Mouse (Mus musculus) MEL (cell line): ENCODE data around the gene Gm20388. TPM values are rescaled to one million over a fixed set of nuclear protein-coding genes. Genes with fewer than 3 reads are reported as not detected.

Source experiments
- DNase-seq: peaks from one replicate; pipeline ENCODE4 v3.0.0; 2011; ENCODE audit warnings: low read depth, low spot score
- H3K27ac ChIP-seq: 2 replicates; pipeline ENCODE4 v1.5.1; 2012; ENCODE audit warnings: low read depth, mild to moderate bottlenecking, control low read depth, low read length, moderate library complexity; ENCODE audit not compliant: control insufficient read depth
- H3K27me3 ChIP-seq, 2 experiments: fragments of 150-350 bp in 1 of 2; sonication (generic) in 1 of 2; 2 replicates each; pipeline ENCODE4 v1.6.1; 2012; ENCODE audit warnings: low read length in 2 of 2, mild to moderate bottlenecking in 2 of 2, improper control_type of control experiment in 1 of 2, moderate library complexity in 1 of 2; ENCODE audit not compliant: insufficient read depth in 2 of 2, control insufficient read depth in 1 of 2
- H3K36me3 ChIP-seq, 2 experiments: 2 replicates each; pipeline ENCODE4 v1.6.1; 2012 to 2014; ENCODE audit warnings: low read length in 2 of 2, improper control_type of control experiment in 1 of 2, inconsistent platforms in 1 of 2, mild to moderate bottlenecking in 1 of 2; ENCODE audit not compliant: insufficient read depth in 2 of 2, control insufficient read depth in 1 of 2
- H3K4me1 ChIP-seq, 2 experiments: fragments of 150-350 bp in 1 of 2; sonication (generic) in 1 of 2; 2 replicates each; pipeline ENCODE4 v1.6.1; 2012; ENCODE audit warnings: low read length in 2 of 2, improper control_type of control experiment in 1 of 2, mild to moderate bottlenecking in 1 of 2; ENCODE audit not compliant: insufficient read depth in 2 of 2, control insufficient read depth in 1 of 2
- H3K4me3 ChIP-seq, 2 experiments: fragments of 150-350 bp in 1 of 2; sonication (generic) in 1 of 2; 2 replicates each; pipeline ENCODE4 v1.5.1; 2012; ENCODE audit warnings: low read depth in 2 of 2, low read length in 2 of 2, mild to moderate bottlenecking in 2 of 2, moderate library complexity in 2 of 2, control low read depth in 1 of 2, improper control_type of control experiment in 1 of 2; ENCODE audit not compliant: control insufficient read depth in 1 of 2, insufficient read depth in 1 of 2
- H3K79me2 ChIP-seq: 2 replicates; pipeline ENCODE4 v1.6.1; 2012; ENCODE audit warnings: mild to moderate bottlenecking, low read length, moderate library complexity; ENCODE audit not compliant: control insufficient read depth, poor library complexity, insufficient read depth
- H3K9ac ChIP-seq: 2 replicates; pipeline ENCODE4 v1.6.1; 2012; ENCODE audit warnings: low read depth, mild to moderate bottlenecking, control low read depth, low read length, moderate library complexity; ENCODE audit not compliant: control insufficient read depth, poor library complexity, severe bottlenecking
- H3K9me3 ChIP-seq: fragments of 150-350 bp; sonication (generic); replicated peaks from 2 replicates; pipeline ENCODE4 v1.6.1; 2012; ENCODE audit warnings: mild to moderate bottlenecking, low read length, improper control_type of control experiment, moderate library complexity; ENCODE audit not compliant: insufficient read depth
- CHD1 ChIP-seq: IDR thresholded peaks from 2 replicates; pipeline ENCODE4 v1.6.1; 2012; ENCODE audit warnings: low read depth, mild to moderate bottlenecking, inconsistent platforms, low read length, improper control_type of control experiment
- ELF1 ChIP-seq: IDR thresholded peaks from 2 replicates; pipeline ENCODE4 v1.6.1; 2014; ENCODE audit warnings: low read depth, mild to moderate bottlenecking, inconsistent platforms, low read length, improper control_type of control experiment, moderate library complexity
- EP300 ChIP-seq, 2 experiments: IDR thresholded peaks; 2 replicates each; pipeline ENCODE4 v1.6.1; 2011; ENCODE audit warnings: improper control_type of control experiment in 2 of 2, low read length in 2 of 2, low read depth in 1 of 2, mild to moderate bottlenecking in 1 of 2
- ETS1 ChIP-seq: IDR thresholded peaks from 2 replicates; pipeline ENCODE4 v1.6.1; 2012; ENCODE audit warnings: low read depth, mild to moderate bottlenecking, inconsistent platforms, low read length, improper control_type of control experiment, moderate library complexity
- GATA1 ChIP-seq: IDR thresholded peaks from 2 replicates; pipeline ENCODE4 v1.6.1; 2011; ENCODE audit warnings: low read depth, low read length, improper control_type of control experiment
- HCFC1 ChIP-seq: IDR thresholded peaks from 2 replicates; pipeline ENCODE4 v1.6.1; 2012; ENCODE audit warnings: low read depth, mild to moderate bottlenecking, inconsistent platforms, low read length, improper control_type of control experiment, moderate library complexity
- KAT2A ChIP-seq: conservative IDR thresholded peaks from 2 replicates; pipeline ENCODE4 v1.6.1; 2012; ENCODE audit warnings: low read depth, low read length, improper control_type of control experiment, inconsistent platforms
- MAFK ChIP-seq: IDR thresholded peaks from 2 replicates; pipeline ENCODE4 v1.6.1; 2011; ENCODE audit warnings: low read depth, mild to moderate bottlenecking, low read length, improper control_type of control experiment, borderline replicate concordance
- MAX ChIP-seq: IDR thresholded peaks from 2 replicates; pipeline ENCODE4 v1.6.1; 2011; ENCODE audit warnings: low read length, improper control_type of control experiment
- MAZ ChIP-seq: IDR thresholded peaks from 2 replicates; pipeline ENCODE4 v1.6.1; 2012; ENCODE audit warnings: low read depth, mild to moderate bottlenecking, inconsistent platforms, low read length, improper control_type of control experiment
- MXI1 ChIP-seq: IDR thresholded peaks from 2 replicates; pipeline ENCODE4 v1.6.1; 2011; ENCODE audit warnings: mild to moderate bottlenecking, low read depth, low read length, improper control_type of control experiment
- MYB ChIP-seq: IDR thresholded peaks from 2 replicates; pipeline ENCODE4 v1.6.1; 2011; ENCODE audit warnings: mild to moderate bottlenecking, low read depth, low read length, improper control_type of control experiment
- NELFE ChIP-seq: IDR thresholded peaks from 2 replicates; pipeline ENCODE4 v1.6.1; 2011; ENCODE audit warnings: low read depth, low read length, improper control_type of control experiment
- POLR2A ChIP-seq, 2 experiments: IDR thresholded peaks; 2 replicates each; pipeline ENCODE4 v1.6.1; 2011 to 2012; ENCODE audit warnings: low read length in 2 of 2, mild to moderate bottlenecking in 2 of 2, control low read depth in 1 of 2, improper control_type of control experiment in 1 of 2, low read depth in 1 of 2, moderate library complexity in 1 of 2; ENCODE audit not compliant: control insufficient read depth in 1 of 2, insufficient read depth in 1 of 2, poor library complexity in 1 of 2
- POLR2AphosphoS2 ChIP-seq: IDR thresholded peaks from 2 replicates; pipeline ENCODE4 v1.6.1; 2011; ENCODE audit warnings: low read length, improper control_type of control experiment
- SIN3A ChIP-seq: IDR thresholded peaks from 2 replicates; pipeline ENCODE4 v1.6.1; 2012; ENCODE audit warnings: low read length, improper control_type of control experiment, inconsistent platforms
- SMC3 ChIP-seq: IDR thresholded peaks from 2 replicates; pipeline ENCODE4 v1.6.1; 2011; ENCODE audit warnings: low read depth, low read length, improper control_type of control experiment
- TAL1 ChIP-seq: IDR thresholded peaks from 2 replicates; pipeline ENCODE4 v1.6.1; 2012; ENCODE audit warnings: mild to moderate bottlenecking, inconsistent platforms, low read length, moderate library complexity, mixed read lengths
- TBP ChIP-seq: IDR thresholded peaks from 2 replicates; pipeline ENCODE4 v1.8.0; 2011; ENCODE audit warnings: low read depth, low read length, improper control_type of control experiment
- UBTF ChIP-seq: IDR thresholded peaks from 2 replicates; pipeline ENCODE4 v1.6.1; 2012; ENCODE audit warnings: low read depth, mild to moderate bottlenecking, inconsistent platforms, low read length, improper control_type of control experiment, moderate library complexity, borderline replicate concordance; ENCODE audit not compliant: insufficient read depth
- USF2 ChIP-seq, 2 experiments: IDR thresholded peaks; 2 replicates each; pipeline ENCODE4 v1.6.1; 2011 to 2012; ENCODE audit warnings: improper control_type of control experiment in 2 of 2, low read length in 2 of 2, borderline replicate concordance in 1 of 2, inconsistent platforms in 1 of 2, low read depth in 1 of 2, mild to moderate bottlenecking in 1 of 2; ENCODE audit not compliant: insufficient read depth in 1 of 2
- ZKSCAN1 ChIP-seq: IDR thresholded peaks from 2 replicates; pipeline ENCODE4 v1.6.1; 2012; ENCODE audit warnings: low read depth, mild to moderate bottlenecking, inconsistent platforms, low read length, improper control_type of control experiment, moderate library complexity
- polyA plus RNA-seq, 2 experiments: library from polyadenylated mRNA; stranded (reverse) in 1 of 2; unstranded in 1 of 2; fragments of >175 nt in 1 of 2; fragments of >200 nt in 1 of 2; gene quantifications; 2 replicates each; pipeline versions ENCODE4 v1.2.1 to v1.2.4; 2012; ENCODE audit warnings: low replicate concordance in 2 of 2, low read depth in 1 of 2; ENCODE audit not compliant: insufficient read length in 2 of 2, insufficient read depth in 1 of 2, missing spikeins in 1 of 2
- total RNA-seq: library from RNA; depleted of rRNA; stranded (reverse); fragments of 300-350 nt; gene quantifications from 2 replicates; pipeline ENCODE4 v1.2.3, GENCODE M21; 2012

Gm20388 gene
- total and polyA plus RNA-seq, 3 experiments: 11.1 to 17.8 TPM; not detected in 1

GRCm38 (mm10) chr8:123780471-123780870 lies 3869.8 kb downstream of the Gm20388 start:
- H3K27ac ChIP-seq: no peak overlapping the region
- no peaks in the 10 kb centered on the region for H3K36me3 ChIP-seq
- H3K4me3 ChIP-seq: no peak overlapping the region
- no peaks in the 10 kb centered on the region for H3K9me3 ChIP-seq
- H3K9ac ChIP-seq: no peak overlapping the region
- H3K79me2 ChIP-seq: no peaks in the 10 kb centered on the region
- no peaks in the 10 kb centered on the region for H3K27me3 ChIP-seq
- peak; percentile 23 for DNase-seq
- TF ChIP-seq TBP (no peak), MAFK (no peak), MAZ (no peak), SMC3 (no peak), POLR2A (IDR thresholded peaks at IDR 0.05; ENCODE audit: control insufficient read depth in 1 of 2, insufficient read depth in 1 of 2, low read depth in 1 of 2, low read length in 2 of 2, poor library complexity in 1 of 2) (no peak), SIN3A (no peak), ELF1 (no peak), NELFE (no peak), ZKSCAN1 (no peak), GATA1 (no peak), MAX (no peak), CHD1 (no peak), UBTF (no peak), HCFC1 (no peak), KAT2A (no peak), ETS1 (no peak), EP300 (IDR thresholded peaks at IDR 0.05; ENCODE audit: low read depth in 1 of 2, low read length in 2 of 2) (no peak)
- peaks cover 0 to 5% of the 10 kb centered on the region in 2 experiments; a peak in 1 of 4 replicates for H3K4me1 ChIP-seq

DNA sequence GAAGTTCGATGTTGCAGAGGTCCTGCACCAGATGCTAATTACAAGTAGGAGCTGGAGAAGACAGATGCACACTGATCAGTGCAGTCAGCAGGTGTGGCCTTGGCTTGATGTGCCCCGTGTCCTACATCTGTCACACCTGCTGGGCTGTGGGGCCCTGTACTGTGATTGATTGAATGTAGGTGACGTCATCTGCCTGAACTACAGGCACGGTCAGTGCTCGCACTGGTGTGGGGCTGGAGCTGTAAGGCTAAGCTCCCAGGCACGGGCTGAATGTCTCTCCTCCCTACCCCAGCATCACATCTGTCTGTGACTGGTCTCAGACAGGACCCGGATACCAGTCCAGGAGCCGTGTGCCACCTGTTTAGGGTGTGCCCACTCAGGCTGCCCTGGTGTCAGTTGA lies 3870.6 kb downstream of the Gm20388 start:
- Histone ChIP-seq H3K79me2 (no peaks in the 10 kb centered on the region), H3K4me1 (peaks cover 0 to 8% of the 10 kb centered on the region in 2 experiments; a peak in 1 of 4 replicates), H3K36me3 (peaks cover 0 to under 1% of the 10 kb centered on the region in 2 experiments; a peak in 1 of 4 replicates), H3K9ac (no peak overlapping the region), H3K27me3 (no peaks in the 10 kb centered on the region), H3K9me3 (no peaks in the 10 kb centered on the region), H3K4me3 (no peak overlapping the region), H3K27ac (no peak overlapping the region)
- no peak for DNase-seq
- TF ChIP-seq ELF1 (no peak), SIN3A (no peak), POLR2AphosphoS2 (no peak), ZKSCAN1 (no peak), MXI1 (no peak), KAT2A (no peak), MYB (no peak), SMC3 (no peak), GATA1 (no peak), USF2 (IDR thresholded peaks at IDR 0.05; ENCODE audit: borderline replicate concordance in 1 of 2, insufficient read depth in 1 of 2, low read depth in 1 of 2, low read length in 2 of 2) (no peak), TAL1 (no peak), HCFC1 (no peak)
